Mouse (Mus musculus) CH12.LX (cell line): ENCODE results near the gene Prkn. TPM values are rescaled to one million over a fixed set of nuclear protein-coding genes. Genes with fewer than 3 reads are reported as not detected.

Experiments
- DNase-seq: peaks from one replicate; pipeline ENCODE4 v3.0.0-alpha.2; 2013; ENCODE audit errors: extremely low read depth
- H3K27ac ChIP-seq: 2 replicates; pipeline ENCODE4 v1.5.1; 2012; ENCODE audit warnings: low read depth, mild to moderate bottlenecking, control low read depth, moderate library complexity; ENCODE audit not compliant: insufficient read depth
- H3K27me3 ChIP-seq: replicated peaks from 2 replicates; pipeline ENCODE3; 2012; ENCODE audit warnings: inconsistent platforms
- H3K36me3 ChIP-seq, 2 experiments: replicated peaks in 1 of 2; 2 replicates each; pipeline versions ENCODE3 to v1.6.1; 2012; ENCODE audit warnings: inconsistent platforms in 1 of 2, low read length in 1 of 2, mild to moderate bottlenecking in 1 of 2, mixed read lengths in 1 of 2, moderate library complexity in 1 of 2; ENCODE audit not compliant: control insufficient read depth in 1 of 2, insufficient read depth in 1 of 2
- H3K4me1 ChIP-seq, 2 experiments: 2 replicates each; pipeline ENCODE4 v1.6.1; 2012; ENCODE audit warnings: inconsistent platforms in 1 of 2, moderate library complexity in 1 of 2; ENCODE audit not compliant: insufficient read depth in 2 of 2, control insufficient read depth in 1 of 2
- H3K4me2 ChIP-seq: 2 replicates; pipeline ENCODE4 v1.6.1; 2012; ENCODE audit warnings: low read depth, mild to moderate bottlenecking, control low read depth; ENCODE audit not compliant: poor library complexity, insufficient read depth, severe bottlenecking
- H3K4me3 ChIP-seq, 3 experiments: fragments of 150-350 bp in 1 of 3; sonication (generic) in 1 of 3; replicated peaks in 1 of 3; 2 replicates each; pipeline versions ENCODE3 to v1.5.1; 2011 to 2012; ENCODE audit warnings: low read depth in 2 of 3, low read length in 2 of 3, mild to moderate bottlenecking in 2 of 3, moderate library complexity in 2 of 3, control low read depth in 1 of 3, improper control_type of control experiment in 1 of 3, inconsistent platforms in 1 of 3, mixed read lengths in 1 of 3; ENCODE audit not compliant: poor library complexity in 1 of 3
- H3K79me2 ChIP-seq: replicated peaks from 2 replicates; pipeline ENCODE4 v1.6.1; 2012; ENCODE audit warnings: mild to moderate bottlenecking, moderate library complexity; ENCODE audit not compliant: control insufficient read depth, poor library complexity, insufficient read depth, severe bottlenecking; ENCODE audit errors: extremely low read depth
- H3K9ac ChIP-seq: 2 replicates; pipeline ENCODE4 v1.6.1; 2012; ENCODE audit warnings: low read depth, mild to moderate bottlenecking, control low read depth, moderate library complexity; ENCODE audit not compliant: insufficient read depth
- H3K9me3 ChIP-seq: replicated peaks from 2 replicates; pipeline ENCODE3; 2012; ENCODE audit warnings: low read length, inconsistent platforms, mixed read lengths
- BHLHE40 ChIP-seq: IDR thresholded peaks from 2 replicates; pipeline ENCODE4 v1.6.1; 2011; ENCODE audit warnings: mild to moderate bottlenecking, low read depth, low read length, improper control_type of control experiment
- CTCF ChIP-seq, 2 experiments: IDR thresholded peaks in 1 of 2; conservative IDR thresholded peaks in 1 of 2; 2 replicates each; pipeline ENCODE4 v1.5.1; 2011 to 2012; ENCODE audit warnings: low read depth in 2 of 2, low read length in 2 of 2, improper control_type of control experiment in 1 of 2, inconsistent platforms in 1 of 2, mild to moderate bottlenecking in 1 of 2, moderate library complexity in 1 of 2
- EP300 ChIP-seq: IDR thresholded peaks from 2 replicates; pipeline ENCODE4 v1.6.1; 2011; ENCODE audit warnings: low read length, improper control_type of control experiment
- IRF4 ChIP-seq: IDR thresholded peaks from 2 replicates; pipeline ENCODE4 v1.6.1; 2014; ENCODE audit warnings: low read depth, mild to moderate bottlenecking, inconsistent platforms, low read length, improper control_type of control experiment
- JUN ChIP-seq: IDR thresholded peaks from 2 replicates; pipeline ENCODE4 v1.6.1; 2011; ENCODE audit warnings: low read depth, mild to moderate bottlenecking, low read length, improper control_type of control experiment, moderate library complexity; ENCODE audit not compliant: insufficient read depth
- JUND ChIP-seq: conservative IDR thresholded peaks from 2 replicates; pipeline ENCODE4 v1.6.1; 2011; ENCODE audit warnings: low read depth, low read length, improper control_type of control experiment
- KAT2A ChIP-seq: IDR thresholded peaks from 2 replicates; pipeline ENCODE4 v1.6.1; 2012; ENCODE audit warnings: low read length, improper control_type of control experiment, inconsistent platforms; ENCODE audit not compliant: insufficient replicate concordance
- MAFK ChIP-seq: IDR thresholded peaks from 2 replicates; pipeline ENCODE4 v1.6.1; 2011; ENCODE audit warnings: low read length, improper control_type of control experiment; ENCODE audit not compliant: insufficient replicate concordance
- MYC ChIP-seq: IDR thresholded peaks from 2 replicates; pipeline ENCODE4 v1.6.1; 2011; ENCODE audit warnings: low read depth, mild to moderate bottlenecking, improper control_type of control experiment, low read length
- NELFE ChIP-seq: IDR thresholded peaks from 2 replicates; pipeline ENCODE4 v1.6.1; 2011; ENCODE audit warnings: low read depth, low read length, improper control_type of control experiment
- NRF1 ChIP-seq: IDR thresholded peaks from 2 replicates; pipeline ENCODE4 v1.6.1; 2014; ENCODE audit warnings: low read depth, mild to moderate bottlenecking, inconsistent platforms, low read length, improper control_type of control experiment, moderate library complexity
- PAX5 ChIP-seq: IDR thresholded peaks from 2 replicates; pipeline ENCODE4 v1.6.1; 2012; ENCODE audit warnings: low read length, inconsistent platforms, mixed read lengths
- POLR2AphosphoS2 ChIP-seq: IDR thresholded peaks from 2 replicates; pipeline ENCODE4 v1.6.1; 2011; ENCODE audit warnings: low read depth, low read length, improper control_type of control experiment
- RAD21 ChIP-seq: IDR thresholded peaks from 2 replicates; pipeline ENCODE4 v1.6.1; 2011; ENCODE audit warnings: low read depth, mild to moderate bottlenecking, low read length, improper control_type of control experiment, moderate library complexity
- SMC3 ChIP-seq: IDR thresholded peaks from 2 replicates; pipeline ENCODE4 v1.6.1; 2011; ENCODE audit warnings: low read depth, low read length, improper control_type of control experiment
- TBP ChIP-seq: conservative IDR thresholded peaks from 2 replicates; pipeline ENCODE4 v1.6.1; 2011; ENCODE audit warnings: low read depth, low read length, improper control_type of control experiment
- TCF12 ChIP-seq: IDR thresholded peaks from 2 replicates; pipeline ENCODE4 v1.6.1; 2014; ENCODE audit warnings: low read depth, mild to moderate bottlenecking, inconsistent platforms, low read length, improper control_type of control experiment
- USF1 ChIP-seq: IDR thresholded peaks from 2 replicates; pipeline ENCODE4 v1.6.1; 2014; ENCODE audit warnings: low read depth, mild to moderate bottlenecking, inconsistent platforms, low read length, improper control_type of control experiment
- ZKSCAN1 ChIP-seq: IDR thresholded peaks from 2 replicates; pipeline ENCODE4 v1.6.1; 2012; ENCODE audit warnings: low read depth, inconsistent platforms, low read length, improper control_type of control experiment, borderline replicate concordance
- ZMIZ1 ChIP-seq: IDR thresholded peaks from 2 replicates; pipeline ENCODE4 v1.6.1; 2012; ENCODE audit warnings: low read depth, mild to moderate bottlenecking, inconsistent platforms, low read length, improper control_type of control experiment
- dilution Hi-C: fragments of 300-500 bp; cut with MboI; formaldehyde crosslinking; loops from 2 replicates; pipeline ENCODE4 v1.14.3; 2020; ENCODE audit warnings: low sequenced_read_pairs; ENCODE audit not compliant: extremely low pct_unique_long_range_greater_than_20kb, extremely low pct_ligation_motif_present
- in situ Hi-C: fragments of 300-500 bp; cut with MboI; formaldehyde crosslinking; loops from 3 replicates; pipeline ENCODE4 v1.14.3; 2019; ENCODE audit warnings: low sequenced_read_pairs, low pct_ligation_motif_present, low pct_unique_long_range_greater_than_20kb, mixed read lengths
- polyA plus RNA-seq: library from polyadenylated mRNA; unstranded; fragments of >175 nt; gene quantifications from 2 replicates; pipeline ENCODE4 v1.2.1, GENCODE M21; 2012; ENCODE audit warnings: low read depth; ENCODE audit not compliant: insufficient read length
- total RNA-seq, 2 experiments: library from RNA; depleted of rRNA; stranded (reverse); fragments of 300-350 nt in 1 of 2; fragments of >200 nt in 1 of 2; gene quantifications; 2 replicates each; pipeline ENCODE4 v1.2.3; 2012 to 2014

Prkn gene
- total and polyA plus RNA-seq, 3 experiments: 0.08 TPM; not detected in 2

GRCm38 (mm10) chr17:11058986-11059385 is 218.8 kb downstream of the Prkn start:
- dilution Hi-C loops (no loop called here), in situ Hi-C loops (no loop called here)
- no peak overlapping the region for H3K9ac ChIP-seq
- TF ChIP-seq MAFK: no peak
- TF ChIP-seq RAD21: no peak
- TF ChIP-seq EP300: no peak
- no peak for TF ChIP-seq BHLHE40
- no peak for TF ChIP-seq NRF1
- TF ChIP-seq NELFE: no peak
- TF ChIP-seq KAT2A: no peak
- TF ChIP-seq TBP: no peak
- TF ChIP-seq TCF12: no peak
- no peak for TF ChIP-seq JUN
- DNase-seq: no peak
- no peaks in the 10 kb centered on the region for H3K4me1 ChIP-seq
- H3K27me3 ChIP-seq: no peaks in the 10 kb centered on the region
- no peaks in the 10 kb centered on the region for H3K9me3 ChIP-seq
- H3K79me2 ChIP-seq: no peaks in the 10 kb centered on the region
- H3K36me3 ChIP-seq: no peaks in the 10 kb centered on the region
- H3K4me3 ChIP-seq: no peak overlapping the region
- no peak overlapping the region for H3K4me2 ChIP-seq
- H3K27ac ChIP-seq: no peak overlapping the region

- Histone ChIP-seq H3K9me3 (no peaks in the 10 kb centered on the region), H3K79me2 (no peaks in the 10 kb centered on the region), H3K9ac (no peak overlapping the region), H3K4me2 (no peak overlapping the region), H3K4me1 (peaks cover 0 to 6% of the 10 kb centered on the region in 2 experiments; a peak in 2 of 4 replicates), H3K4me3 (no peak overlapping the region), H3K36me3 (no peaks in the 10 kb centered on the region), H3K27ac (no peak overlapping the region), H3K27me3 (no peaks in the 10 kb centered on the region)
- DNase-seq: no peak
- in situ Hi-C loops (no loop called here), dilution Hi-C loops (no loop called here)
- TF ChIP-seq MYC: no peak
- no peak for TF ChIP-seq JUND
- TF ChIP-seq SMC3: no peak
- TF ChIP-seq KAT2A: no peak
- no peak for TF ChIP-seq MAFK
- TF ChIP-seq TCF12: no peak
- no peak for TF ChIP-seq POLR2AphosphoS2
- TF ChIP-seq ZKSCAN1: no peak
- TF ChIP-seq CTCF (conservative IDR thresholded peaks at IDR 0.05 in 1 of 2, IDR thresholded peaks at IDR 0.05 in 1 of 2; ENCODE audit: low read depth in 2 of 2, low read length in 2 of 2): no peak
- TF ChIP-seq EP300: no peak
- TF ChIP-seq PAX5: no peak
- no peak for TF ChIP-seq IRF4
- no peak for TF ChIP-seq ZMIZ1
- no peak for TF ChIP-seq NELFE
- TF ChIP-seq USF1: no peak
Measured at GRCm38 (mm10) chr17:11067076-11067703, 227.0 kb downstream of the Prkn start.
